Mouse (Mus musculus) thymus, adult 2 months (tissue): ENCODE measurements around the gene Tmem141.

Source experiments
- CTCF ChIP-seq: fragments of 200-500 bp; IDR thresholded peaks from 2 replicates; pipeline ENCODE4 v1.5.1; 2012; ENCODE audit warnings: mild to moderate bottlenecking, control low read depth, low read length, moderate library complexity, borderline replicate concordance; ENCODE audit not compliant: control insufficient read depth, poor library complexity, insufficient read depth; ENCODE audit errors: extremely low read depth
- POLR2A ChIP-seq: fragments of 200-500 bp; IDR thresholded peaks from 2 replicates; pipeline ENCODE4 v1.6.1; 2012; ENCODE audit warnings: mild to moderate bottlenecking, low read length, control low read depth, moderate library complexity; ENCODE audit not compliant: control insufficient read depth, poor library complexity, insufficient read depth; ENCODE audit errors: extremely low read depth

DNA sequence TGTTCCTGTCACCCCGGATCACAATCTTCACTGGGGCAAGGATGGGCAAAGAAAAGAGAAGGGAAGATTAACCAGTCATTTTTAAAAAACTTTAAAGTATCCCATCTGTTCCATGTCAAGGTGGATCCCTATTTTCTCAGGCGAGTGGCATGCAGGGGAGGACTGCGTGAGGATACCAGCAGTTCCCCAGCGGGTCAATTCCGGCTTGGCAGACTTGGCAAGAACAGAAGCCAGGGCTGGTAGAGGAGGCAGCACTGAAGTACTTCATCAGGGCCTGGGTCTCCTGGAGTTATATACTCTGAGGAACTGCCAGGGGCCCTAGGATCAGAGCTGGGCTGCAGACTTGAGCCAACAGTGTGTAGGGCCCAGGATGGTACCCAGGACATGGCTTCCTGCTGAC lies 19.3 kb downstream of the Tmem141 start:
- no peak for TF ChIP-seq POLR2A
- no peak for TF ChIP-seq CTCF
